ENCODE assay signal across 25 mouse cellular contexts in the genomic region with DNA sequence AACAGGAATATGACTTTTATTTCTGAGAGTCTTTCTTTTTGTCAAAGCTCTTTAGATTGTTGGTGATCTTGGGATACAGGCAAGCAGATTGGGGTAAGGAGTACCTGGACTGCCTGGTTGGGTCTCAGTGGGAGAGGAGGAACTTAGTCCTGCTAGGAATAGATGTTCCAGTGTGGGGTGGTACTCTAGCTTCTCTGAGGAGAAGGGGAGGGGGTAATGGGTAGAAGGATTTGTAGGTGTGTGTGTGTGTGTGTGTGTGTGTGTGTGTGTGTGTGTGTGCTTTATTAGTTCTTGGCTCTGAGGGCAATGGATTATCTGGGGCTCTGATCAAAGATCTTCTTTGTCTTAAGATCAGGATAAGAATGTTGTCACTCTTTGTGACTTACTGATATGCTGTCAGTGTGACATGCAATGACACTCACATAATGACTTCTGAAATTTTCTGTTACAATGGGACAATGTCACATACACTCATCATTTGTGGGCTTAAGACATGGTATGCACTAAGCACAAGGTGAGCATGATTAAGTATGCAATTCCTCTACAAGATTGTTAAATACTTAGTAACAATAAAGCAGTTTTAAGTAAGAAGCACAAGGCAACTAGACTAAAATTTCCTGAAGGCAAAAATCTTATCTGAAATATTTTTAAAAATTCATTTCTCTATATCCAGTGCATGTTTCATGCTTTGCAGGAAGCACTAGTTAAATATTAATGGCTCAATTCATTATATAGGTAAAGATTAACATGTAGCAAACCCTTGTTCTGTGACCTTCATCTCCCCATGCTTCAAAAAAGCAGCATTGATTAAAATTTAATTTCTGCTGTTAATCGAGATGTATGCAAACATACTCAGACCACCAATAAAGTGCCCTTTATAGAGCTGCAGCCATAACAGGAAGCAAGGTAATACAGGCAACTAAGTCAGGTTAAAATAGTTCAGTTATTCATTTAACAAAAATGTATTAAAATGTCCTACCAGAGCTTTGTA.
DNase-seq lines count a peak whose midpoint lies in the region; ATAC-seq and TF ChIP-seq lines count a peak whose summit lies in the region.
"Had no signal": no experiment of that assay in that cellular context is flagged by ENCODE, and none has a peak within 500 bp of the region (broad histone marks: within the 10 kb centered on the region; RNA-seq: fewer than 3 reads in every experiment).

No protein-coding gene starts in this region.

- TF ChIP-seq CTCF in kidney, adult 2 months (conservative IDR thresholded peaks at IDR 0.05; ENCODE audit: insufficient read depth, insufficient read length, low read depth, low read length), result no peak
- no peak for TF ChIP-seq CTCF in stomach, postnatal 0 days (IDR thresholded peaks at IDR 0.05; ENCODE audit: low read depth)

- no peak overlapping the region for H3K27ac ChIP-seq in kidney, adult 2 months (ENCODE audit: insufficient read depth, low read depth, low read length)
- peak overlapping the region; percentile 54 for H3K27ac ChIP-seq in kidney, embryonic 15.5 days
- H3K27ac ChIP-seq in stomach, embryonic 14.5 days (ENCODE audit: low read length), result no peak overlapping the region
- no peak overlapping the region for H3K27ac ChIP-seq in stomach, postnatal 0 days (replicated peaks)
- H3K27ac ChIP-seq: embryonic facial prominence, embryonic 12.5 days; embryonic facial prominence, embryonic 15.5 days; gastrocnemius, adult 2 months; hindbrain, embryonic 12.5 days had no signal

- H3K27me3 ChIP-seq in kidney, adult 2 months (replicated peaks; ENCODE audit: control insufficient read depth, insufficient read depth, low read length), result no peaks in the 10 kb centered on the region
- H3K27me3 ChIP-seq in kidney, embryonic 15.5 days, result no peaks in the 10 kb centered on the region
- H3K27me3 ChIP-seq in stomach, embryonic 14.5 days (ENCODE audit: control insufficient read depth, insufficient read depth, low read length), result no peaks in the 10 kb centered on the region
- H3K27me3 ChIP-seq in stomach, postnatal 0 days (ENCODE audit: control insufficient read depth, insufficient read depth, low read length), result no peaks in the 10 kb centered on the region
- H3K27me3 ChIP-seq: CH12.LX; embryonic facial prominence, embryonic 12.5 days; embryonic facial prominence, embryonic 15.5 days; hindbrain, embryonic 12.5 days had no signal

- no peak overlapping the region for H3K4me3 ChIP-seq in kidney, adult 2 months (ENCODE audit: insufficient read depth, low read depth, low read length)
- H3K4me3 ChIP-seq in kidney, embryonic 15.5 days (replicated peaks), result no peak overlapping the region
- no peak overlapping the region for H3K4me3 ChIP-seq in stomach, embryonic 14.5 days (ENCODE audit: low read depth, low read length)
- H3K4me3 ChIP-seq in stomach, postnatal 0 days (ENCODE audit: low read depth, low read length), result no peak overlapping the region
- H3K4me3 ChIP-seq: embryonic facial prominence, embryonic 12.5 days; embryonic facial prominence, embryonic 15.5 days; gastrocnemius, adult 2 months; hindbrain, embryonic 12.5 days had no signal

- no peaks in the 10 kb centered on the region for H3K9me3 ChIP-seq in kidney, embryonic 15.5 days (replicated peaks)
- no peaks in the 10 kb centered on the region for H3K9me3 ChIP-seq in stomach, embryonic 14.5 days (ENCODE audit: control insufficient read depth, low read depth, low read length)
- no peaks in the 10 kb centered on the region for H3K9me3 ChIP-seq in stomach, postnatal 0 days (ENCODE audit: control insufficient read depth, low read length)
- H3K9me3 ChIP-seq: embryonic facial prominence, embryonic 12.5 days; embryonic facial prominence, embryonic 15.5 days; G1E; hindbrain, embryonic 12.5 days had no signal

- peak; percentile 75 for ATAC-seq in kidney, embryonic 15.5 days (replicated peaks; ENCODE audit: low FRiP score)
- peak; percentile 53; the same call in 1 of the 2 replicates for ATAC-seq in stomach, embryonic 14.5 days (ENCODE audit: insufficient number of reproducible peaks, insufficient read depth, low FRiP score, low read depth)
- no peak for ATAC-seq in stomach, postnatal 0 days (ENCODE audit: low FRiP score, low TSS enrichment)
- ATAC-seq: forebrain, embryonic 14.5 days; forebrain, postnatal 0 days had no signal

- TF ChIP-seq EP300 in stomach, postnatal 0 days (optimal IDR thresholded peaks at IDR 0.05), result no peak

- DNase-seq in kidney, adult 2 months, result peak; percentile 26
- DNase-seq in kidney, postnatal 14 days, result no peak
- DNase-seq in kidney, adult 11 months, result no peak
- DNase-seq in stomach, postnatal 0 days (ENCODE audit: low spot score), result no peak
- no peak for DNase-seq in layer of hippocampus, adult 8-10 months (ENCODE audit: low spot score in 2 of 2)
- DNase-seq: adrenal gland, adult 2 months; adrenal gland, postnatal 14 days; B cell, adult 2 months; cerebellum, adult 11 months; cerebellum, adult 2 months; cerebellum, adult 9-11 months; cerebellum, postnatal 25 days; forebrain, postnatal 0 days; gastrocnemius, adult 2 months; gastrocnemius, postnatal 14 days; heart, adult 11 months had no signal

- no peak overlapping the region for H3K4me2 ChIP-seq in kidney, embryonic 15.5 days
- H3K4me2 ChIP-seq in stomach, embryonic 14.5 days (replicated peaks; ENCODE audit: low read depth, low read length), result no peak overlapping the region
- no peak overlapping the region for H3K4me2 ChIP-seq in stomach, postnatal 0 days (replicated peaks; ENCODE audit: low read depth)
- H3K4me2 ChIP-seq: embryonic facial prominence, embryonic 12.5 days; embryonic facial prominence, embryonic 15.5 days; heart, embryonic 11.5 days; hindbrain, embryonic 12.5 days had no signal

- TF ChIP-seq POLR2A in kidney, adult 2 months (IDR thresholded peaks at IDR 0.05; ENCODE audit: low read depth, low read length), result no peak

- no peak overlapping the region for H3K9ac ChIP-seq in kidney, embryonic 15.5 days
- no peak overlapping the region for H3K9ac ChIP-seq in stomach, embryonic 14.5 days (replicated peaks; ENCODE audit: low read depth, low read length)
- H3K9ac ChIP-seq in stomach, postnatal 0 days (ENCODE audit: low read length), result no peak overlapping the region
- H3K9ac ChIP-seq: embryonic facial prominence, embryonic 12.5 days; embryonic facial prominence, embryonic 15.5 days; forebrain, postnatal 0 days; hindbrain, embryonic 12.5 days had no signal

- H3K36me3 ChIP-seq in kidney, adult 2 months (ENCODE audit: control insufficient read depth, insufficient read depth, low read length), result no peaks in the 10 kb centered on the region
- H3K36me3 ChIP-seq in kidney, embryonic 15.5 days, result no peaks in the 10 kb centered on the region
- no peaks in the 10 kb centered on the region for H3K36me3 ChIP-seq in stomach, embryonic 14.5 days (ENCODE audit: control insufficient read depth, insufficient read depth, low read length)
- H3K36me3 ChIP-seq in stomach, postnatal 0 days (ENCODE audit: control insufficient read depth, insufficient read depth, low read length), result no peaks in the 10 kb centered on the region
- H3K36me3 ChIP-seq: embryonic facial prominence, embryonic 12.5 days; embryonic facial prominence, embryonic 15.5 days; G1E; hindbrain, embryonic 12.5 days had no signal

- H3K4me1 ChIP-seq in kidney, adult 2 months (ENCODE audit: control insufficient read depth, insufficient read depth, low read length), result peaks cover 3% of the 10 kb centered on the region; the same call in 1 of the 2 replicates
- no peaks in the 10 kb centered on the region for H3K4me1 ChIP-seq in kidney, embryonic 15.5 days
- no peaks in the 10 kb centered on the region for H3K4me1 ChIP-seq in stomach, embryonic 14.5 days (ENCODE audit: control insufficient read depth, insufficient read depth, low read length)
- no peaks in the 10 kb centered on the region for H3K4me1 ChIP-seq in stomach, postnatal 0 days (replicated peaks; ENCODE audit: control insufficient read depth, insufficient read depth)
- H3K4me1 ChIP-seq: embryonic facial prominence, embryonic 12.5 days; embryonic facial prominence, embryonic 15.5 days; hindbrain, embryonic 12.5 days had no signal

- 20% methylated on average over 1 of the region's 1 CpGs for WGBS in kidney, adult 2 months
- WGBS in kidney, embryonic 15.5 days, result 56% methylated on average over 1 of the region's 1 CpGs
- 62% methylated on average over 1 of the region's 1 CpGs for WGBS in stomach, embryonic 14.5 days
- WGBS in stomach, postnatal 0 days, result 37% methylated on average over 1 of the region's 1 CpGs
